Mouse (Mus musculus) central nervous system, embryonic 14 days (tissue): ENCODE results near the gene Tex44. TPM values are rescaled to one million over a fixed set of nuclear protein-coding genes. Genes with fewer than 3 reads are reported as not detected.

Experiments
- polyA plus RNA-seq: library from polyadenylated mRNA; depleted of rRNA; stranded (reverse); fragments of >200 nt; gene quantifications from 2 replicates; pipeline ENCODE4 v1.2.3, GENCODE M21; 2012; rRNA removed

Gene Tex44
- not detected in 2 replicates for polyA plus RNA-seq

GRCm38 (mm10) chr1:86426128-86426527, at the start of gene Tex44, which contains the start of gene Nmur1:
Gene Tex44 (plus strand): TSS chr1:86426329.
Gene Nmur1 (minus strand): TSS chr1:86426228.

Other genes starting within 250 kb of the Tex44 start
- gene B3gnt7, start 123.5 kb upstream of the Tex44 start, polyA plus RNA-seq = 3.8 and 5.0 TPM in 2 replicates
- gene Ncl, start 66.9 kb upstream of the Tex44 start, polyA plus RNA-seq = 148 and 177 TPM in 2 replicates
- 0.05 and 0.13 TPM in 2 replicates for gene Nmur1, start 101 bp upstream of the Tex44 start, polyA plus RNA-seq
- gene Ptma, start 100.4 kb downstream of the Tex44 start, polyA plus RNA-seq = 3,111 and 3,676 TPM in 2 replicates
- 87.5 and 92.4 TPM in 2 replicates for gene Pde6d, start 156.3 kb downstream of the Tex44 start, polyA plus RNA-seq
- gene Cops7b, start 156.6 kb downstream of the Tex44 start, polyA plus RNA-seq = 71.1 and 71.8 TPM in 2 replicates
- gene Nppc, start 244.2 kb downstream of the Tex44 start, polyA plus RNA-seq = 4.3 and 5.7 TPM in 2 replicates